Mouse (Mus musculus): ENCODE data around the gene Tpm3-rs7. TPM values are rescaled to one million over a fixed set of nuclear protein-coding genes. Genes with fewer than 3 reads are reported as not detected.
"Not testable (repeated sequence)": the region's sequence is repeated elsewhere in the genome, so short reads cannot be mapped to it uniquely, and the experiment has no call there.

Gene Tpm3-rs7
- polyA plus RNA-seq (2015; fragmentation: Nextera tagmentation; extraction: Ambion mirVana): 6.8 and 8.3 TPM in 2 replicates

DNA sequence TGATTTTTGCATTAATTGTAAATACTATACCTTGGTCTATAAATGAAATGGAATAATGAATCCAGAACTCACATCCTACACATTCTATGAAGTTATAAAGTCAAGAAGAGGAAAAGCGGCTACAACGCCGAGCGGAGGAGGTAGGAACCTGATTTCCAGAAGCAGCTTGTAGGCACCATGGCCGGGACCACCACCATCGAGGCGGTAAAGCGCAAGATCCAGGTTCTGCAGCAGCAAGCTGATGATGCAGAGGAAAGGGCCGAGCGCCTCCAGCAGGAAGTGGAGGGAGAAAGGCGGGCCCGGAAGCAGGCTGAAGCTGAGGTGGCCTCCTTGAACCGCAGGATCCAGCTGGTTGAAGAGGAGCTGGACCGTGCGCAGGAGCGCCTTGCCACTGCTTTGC is at the start of gene Tpm3-rs7:
Gene Tpm3-rs7, plus strand, starts transcription at position 110 of the 400 bp plus-strand sequence.
- ATAC-seq: not testable (repeated sequence)

DNA sequence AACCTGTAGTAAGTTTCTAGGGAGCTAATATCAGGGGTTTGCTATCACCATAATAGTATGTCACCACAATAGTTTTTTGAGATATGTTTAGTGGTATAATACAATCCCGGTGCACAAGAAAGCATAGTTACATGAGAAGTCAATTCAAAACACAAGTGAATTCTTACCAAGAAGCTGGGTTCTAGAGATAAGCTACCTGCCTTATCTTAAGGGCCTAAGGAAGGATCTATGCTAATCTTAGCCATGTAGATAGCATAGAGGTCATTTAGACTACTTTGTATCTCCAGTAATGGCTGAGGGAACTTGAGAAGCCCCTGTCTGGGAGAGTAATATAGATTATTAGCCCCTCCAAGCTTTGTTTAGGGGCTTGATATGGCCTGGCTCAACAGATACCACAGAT is 2.6 kb downstream of the Tpm3-rs7 start:
- no peak for DNase-seq (ENCODE audit: low spot score)
- Histone ChIP-seq H3K4me2 (replicated peaks; ENCODE audit: low read depth, low read length) (no peak overlapping the region), H3K9ac (replicated peaks; ENCODE audit: low read depth) (no peak overlapping the region), H3K36me3 (ENCODE audit: insufficient read depth, low read length) (no peaks in the 10 kb centered on the region), H3K9me3 (ENCODE audit: low read length) (no peaks in the 10 kb centered on the region), H3K27ac (ENCODE audit: low read length) (no peak overlapping the region), H3K4me3 (ENCODE audit: low read depth, low read length) (no peak overlapping the region), H3K4me1 (ENCODE audit: insufficient read depth, low read depth, low read length) (no peaks in the 10 kb centered on the region), H3K27me3 (replicated peaks; ENCODE audit: insufficient read depth, low read length) (no peaks in the 10 kb centered on the region)
- ATAC-seq: no peak
- 90% methylated on average over 1 of the region's 1 CpGs for WGBS
- TF ChIP-seq CTCF (IDR thresholded peaks at IDR 0.05) (no peak), EP300 (IDR thresholded peaks at IDR 0.05) (no peak)

More for the DNA sequence above, at the start of gene Tpm3-rs7:
- H3K27me3 ChIP-seq (replicated peaks; ENCODE audit: insufficient read depth, low read length); H3K36me3 ChIP-seq (ENCODE audit: insufficient read depth, low read length); H3K4me3 ChIP-seq (ENCODE audit: low read depth, low read length); H3K4me1 ChIP-seq (ENCODE audit: insufficient read depth, low read depth, low read length); H3K27ac ChIP-seq (ENCODE audit: low read length); H3K4me2 ChIP-seq (replicated peaks; ENCODE audit: low read depth, low read length); H3K9me3 ChIP-seq (ENCODE audit: low read length); DNase-seq (ENCODE audit: low spot score); H3K9ac ChIP-seq (replicated peaks; ENCODE audit: low read depth): not testable (repeated sequence)
- 95% methylated on average over 16 of the region's 16 CpGs for WGBS

DNA sequence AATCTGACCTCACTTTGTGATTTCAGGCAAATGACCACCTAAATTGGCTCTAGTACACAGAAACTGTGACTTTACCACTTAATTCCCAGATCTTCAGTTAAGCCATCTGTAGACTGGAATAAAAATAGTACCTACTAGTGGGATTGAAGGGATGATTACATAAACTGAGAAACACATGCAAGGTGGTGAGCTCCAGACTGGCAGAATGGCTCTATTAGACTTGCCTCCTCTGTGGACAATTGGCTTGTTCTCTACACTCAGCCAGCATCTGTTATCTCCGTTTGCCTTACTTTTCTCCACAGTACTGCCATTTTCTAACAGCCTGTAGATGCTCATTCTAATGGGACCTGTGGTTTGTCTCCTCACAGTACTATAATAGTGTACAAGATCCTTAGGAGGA is 49.0 kb downstream of the Tpm3-rs7 start:
- Histone ChIP-seq H3K4me2 (replicated peaks; ENCODE audit: low read depth, low read length) (no peak overlapping the region), H3K36me3 (ENCODE audit: insufficient read depth, low read length) (no peaks in the 10 kb centered on the region), H3K27ac (ENCODE audit: low read length) (no peak overlapping the region), H3K9ac (replicated peaks; ENCODE audit: low read depth) (no peak overlapping the region), H3K9me3 (ENCODE audit: low read length) (no peaks in the 10 kb centered on the region), H3K4me1 (ENCODE audit: insufficient read depth, low read depth, low read length) (no peaks in the 10 kb centered on the region), H3K4me3 (ENCODE audit: low read depth, low read length) (no peak overlapping the region), H3K27me3 (replicated peaks; ENCODE audit: insufficient read depth, low read length) (no peaks in the 10 kb centered on the region)
- DNase-seq (ENCODE audit: low spot score) (no peak), ATAC-seq (no peak)
- TF ChIP-seq EP300 (IDR thresholded peaks at IDR 0.05): no peak
- TF ChIP-seq CTCF (IDR thresholded peaks at IDR 0.05): no peak
- WGBS: 37% methylated on average over 1 of the region's 1 CpGs

Data from lung, postnatal 0 days (tissue).